Mouse (Mus musculus): ENCODE measurements around the gene Pou2f2.

The Pou2f2 gene

DNA sequence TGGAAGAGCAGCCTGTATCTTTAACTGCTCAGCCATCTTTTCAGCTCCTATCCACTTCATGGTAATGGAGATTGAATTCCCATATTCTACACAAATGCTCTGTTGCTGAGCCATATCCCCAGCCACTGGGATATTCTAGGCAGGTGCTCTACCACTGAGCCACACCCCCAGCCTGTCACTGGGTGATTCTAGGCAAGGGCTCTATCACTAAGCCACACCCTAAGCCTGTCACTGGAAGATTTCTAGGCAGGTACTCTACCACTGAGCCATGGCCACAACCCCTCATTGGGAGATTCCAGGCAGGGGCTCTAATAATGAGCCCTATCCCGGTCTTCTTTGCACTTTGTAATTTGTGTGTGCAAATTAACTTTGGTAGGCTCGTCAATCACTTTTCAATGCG lies 15.6 kb upstream of the Pou2f2 start:
- DNase-seq: no peak

DNA sequence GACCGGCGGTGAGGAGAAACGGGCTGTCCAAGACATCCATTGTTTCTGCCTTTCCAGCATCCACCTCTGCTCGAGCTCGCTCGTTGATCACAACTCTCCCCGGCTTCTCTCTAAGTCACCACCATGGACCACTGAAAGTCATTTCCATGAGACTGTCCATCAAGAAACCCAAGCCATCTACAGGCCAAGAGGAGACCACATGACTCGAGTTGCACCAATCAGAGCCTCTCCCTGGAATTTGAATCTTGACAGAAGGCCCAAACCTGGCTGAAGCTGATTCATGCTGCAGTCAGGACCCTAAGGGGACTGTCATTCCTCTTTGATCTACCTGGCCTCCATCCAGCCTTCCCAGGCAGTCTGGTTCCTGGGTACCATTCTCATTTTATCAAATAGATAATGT lies 12.6 kb upstream of the Pou2f2 start:
- no peak for DNase-seq

DNA sequence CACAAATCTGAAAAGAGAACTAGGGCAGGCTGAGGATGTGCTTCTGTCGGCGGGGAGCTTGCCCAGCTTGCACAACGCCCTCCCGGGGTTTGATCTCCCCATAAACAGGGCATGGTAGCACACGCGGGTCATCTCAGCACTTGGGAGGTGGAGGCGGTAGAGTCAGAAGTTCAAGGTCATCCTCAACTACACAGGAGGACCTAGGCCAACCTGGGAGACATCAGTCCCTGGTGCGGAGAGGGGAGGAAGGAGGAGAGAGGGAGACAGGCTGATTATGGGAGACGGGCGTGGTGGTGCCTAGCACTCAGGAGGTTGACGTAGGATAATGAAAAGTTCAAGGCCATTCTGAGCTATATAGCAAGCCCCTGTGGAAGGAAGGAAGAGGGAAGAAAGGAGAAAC lies 11.3 kb upstream of the Pou2f2 start:
- DNase-seq: no peak

DNA sequence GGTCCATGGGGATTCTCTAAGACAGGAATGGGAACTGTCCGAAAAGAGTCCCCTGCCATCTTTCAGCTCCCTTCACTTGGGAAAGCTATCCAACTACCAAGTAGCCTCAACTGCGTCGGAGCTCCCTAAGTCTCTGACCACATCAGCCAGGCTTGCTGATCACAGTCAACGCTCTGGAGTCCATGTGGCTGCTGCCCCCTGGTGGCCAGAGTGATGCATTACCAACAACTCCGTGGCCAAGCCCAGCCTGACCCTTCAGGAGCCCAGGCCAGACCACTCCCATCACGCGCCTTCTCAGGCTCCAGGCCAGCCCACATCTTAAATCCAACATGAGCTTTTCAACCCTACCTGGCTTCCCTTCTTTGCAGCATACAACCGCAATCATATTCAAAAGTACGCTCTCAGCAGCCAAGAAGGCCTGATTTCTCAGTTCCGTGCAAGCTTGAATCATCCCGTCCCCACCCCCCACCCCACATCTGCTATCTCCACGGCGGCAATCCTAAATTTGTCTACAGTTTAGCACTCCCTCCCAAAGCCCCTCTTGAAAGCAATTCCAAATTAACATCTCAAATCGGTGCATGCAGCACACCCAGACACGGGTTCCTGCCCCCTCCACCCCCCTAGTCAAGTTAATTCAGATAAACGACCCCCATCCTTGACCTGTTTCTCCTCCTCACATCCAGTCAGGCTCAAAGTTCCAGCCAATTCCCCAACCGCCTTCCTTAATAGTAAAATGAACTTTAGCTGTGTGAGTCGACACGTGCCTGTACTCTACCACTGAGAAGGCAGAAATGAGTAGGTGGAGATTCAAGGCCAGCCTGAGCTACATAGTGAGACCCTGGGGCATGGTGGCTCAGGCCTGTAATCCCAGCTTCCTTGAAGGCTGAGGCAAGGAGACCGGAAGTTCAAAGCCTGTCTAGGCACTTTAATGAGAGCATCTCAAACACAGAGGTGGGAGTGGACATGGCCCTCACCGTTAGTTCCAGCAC lies 8.4 kb upstream of the Pou2f2 start:
- peak; percentile 77 for DNase-seq

DNA sequence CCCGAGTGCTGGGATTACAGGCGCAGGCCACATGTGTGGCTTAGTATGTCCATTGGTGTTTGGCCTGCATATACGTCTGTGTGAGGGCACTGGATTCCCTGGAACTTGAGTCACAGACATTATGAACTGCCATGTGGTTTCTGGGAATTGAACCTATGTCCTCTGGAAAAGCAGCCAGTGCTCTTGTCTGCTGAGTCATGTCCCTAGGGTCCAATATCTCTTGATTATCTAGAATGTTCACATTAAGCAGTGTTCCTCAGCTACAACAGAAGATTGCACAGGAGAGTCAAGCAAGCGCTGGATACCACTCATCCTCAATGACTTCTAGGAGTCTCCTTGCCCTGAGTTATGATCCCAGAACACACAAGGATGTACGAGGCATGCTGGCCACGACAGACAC lies 4.6 kb upstream of the Pou2f2 start:
- no peak for DNase-seq

DNA sequence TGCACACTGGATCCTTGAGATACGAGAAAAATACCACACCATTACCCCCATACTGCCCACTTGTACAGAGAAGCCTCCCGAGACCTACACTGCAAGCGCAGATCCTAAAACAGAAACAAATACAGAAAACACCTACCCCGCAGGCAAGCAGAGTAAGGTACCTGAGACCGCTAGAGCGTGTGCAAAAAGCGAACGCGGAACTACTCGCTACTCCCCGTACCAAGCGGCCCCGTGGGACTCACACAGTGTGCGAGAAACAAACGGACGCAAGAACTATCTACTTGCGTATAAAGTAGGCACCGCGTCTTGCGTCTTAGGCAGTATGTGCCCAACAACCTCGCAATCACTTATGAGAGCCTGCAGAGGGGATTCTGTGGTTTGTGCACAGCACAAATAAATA lies 2.3 kb upstream of the Pou2f2 start:
- DNase-seq: no peak

DNA sequence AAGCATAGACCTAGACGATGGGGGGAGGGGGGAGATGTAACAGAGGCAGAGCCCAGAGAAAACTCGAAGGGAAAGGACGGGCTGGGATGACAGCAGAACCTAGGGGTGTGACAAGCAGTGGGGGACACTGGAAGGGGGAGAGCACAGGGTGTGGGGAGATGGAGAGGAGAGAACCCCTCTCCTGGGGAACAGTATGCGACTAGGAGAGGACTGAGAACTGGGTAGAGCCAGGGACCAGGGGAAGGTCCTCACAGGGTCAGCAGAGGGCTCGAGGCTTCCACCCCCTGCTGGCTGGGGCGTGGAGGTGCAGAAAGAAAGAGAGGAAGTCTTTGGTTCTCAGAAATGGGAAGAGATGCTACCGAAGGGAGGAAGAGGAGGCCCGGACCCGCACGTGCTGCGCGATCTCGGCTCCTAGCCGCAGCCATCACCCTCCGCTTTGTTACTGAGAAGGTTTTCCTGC lies 1.8 kb upstream of the Pou2f2 start:
- peak; percentile 61 for DNase-seq

DNA sequence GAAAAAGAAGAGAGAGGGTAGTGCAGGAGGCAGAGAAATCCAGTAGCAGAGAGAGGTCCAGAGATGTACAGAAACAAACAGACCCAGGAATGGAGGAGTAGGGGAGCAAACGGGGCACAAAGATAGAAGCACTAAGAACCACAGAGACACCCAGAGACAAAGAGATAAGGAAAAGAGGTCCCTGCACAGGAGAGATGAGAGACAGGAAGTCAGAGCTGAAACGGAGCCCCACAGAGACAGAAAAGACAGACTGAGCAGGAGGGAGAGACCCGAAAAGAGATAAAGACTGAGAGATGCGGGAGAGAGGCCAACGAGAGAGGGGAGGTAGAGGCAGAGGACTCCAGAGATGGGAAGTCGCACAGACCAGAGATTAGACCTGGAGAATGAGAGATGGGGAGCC lies 986 bp upstream of the Pou2f2 start:
- DNase-seq: no peak

DNA sequence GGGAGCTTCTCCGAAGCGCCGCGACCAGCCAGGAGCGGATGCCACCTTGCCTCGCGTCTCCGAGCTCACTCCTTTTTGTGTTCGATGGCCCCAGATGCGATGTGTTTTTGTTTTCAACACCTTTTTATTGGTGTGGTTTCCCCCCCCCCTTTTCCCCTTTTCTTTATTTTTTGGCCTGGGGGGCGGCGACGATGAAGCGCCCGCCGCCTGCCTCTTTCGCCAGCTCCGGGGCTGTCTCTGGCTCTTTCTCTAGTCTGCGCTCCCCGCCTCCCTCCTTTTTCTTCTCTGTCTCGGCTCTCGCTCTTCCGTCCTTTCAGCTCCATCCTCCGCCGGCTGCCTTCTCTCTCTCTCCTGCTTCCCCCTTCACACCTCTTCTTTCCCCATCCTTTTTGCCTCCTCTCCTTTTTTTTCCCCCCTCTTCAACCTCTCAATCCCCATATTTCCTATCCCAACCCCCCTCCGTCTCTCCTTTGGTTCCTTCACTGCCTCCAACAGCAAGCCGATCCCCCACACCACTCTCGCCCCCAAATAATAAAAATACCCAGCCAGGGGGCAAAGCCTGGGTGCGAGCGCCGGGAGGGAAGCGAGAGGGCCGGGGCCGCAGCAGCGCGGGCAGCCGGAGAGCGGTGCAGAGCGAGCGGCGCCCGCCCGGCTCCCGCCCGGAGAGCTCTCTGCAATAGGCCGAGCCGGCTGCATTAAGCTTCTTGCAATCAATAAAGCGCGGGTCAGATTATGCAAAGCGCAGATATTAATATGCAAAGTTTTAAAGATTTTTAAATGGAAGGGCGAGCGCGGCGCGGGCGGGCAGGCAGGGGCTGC lies 530 bp downstream of the Pou2f2 start:
- peak; percentile 21 for DNase-seq

DNA sequence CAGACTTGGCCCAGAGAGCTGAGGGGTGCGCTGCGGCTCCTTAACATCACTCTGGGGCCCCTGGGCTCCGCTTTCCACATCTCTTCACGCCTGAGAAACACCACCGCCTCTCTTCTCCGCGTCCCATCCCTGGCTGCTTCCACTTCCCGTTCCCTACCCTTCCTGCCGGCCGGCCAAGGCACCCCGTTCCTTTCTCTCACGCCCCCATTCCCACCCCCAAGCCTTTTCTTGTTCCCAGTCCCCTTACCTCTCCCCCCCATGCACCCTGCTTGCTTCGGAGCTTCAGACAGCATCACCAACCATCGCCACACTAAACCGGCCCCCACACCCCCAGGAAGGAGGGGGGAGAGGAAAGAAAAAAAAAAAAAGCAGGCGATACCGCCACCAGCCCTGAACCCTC lies 1.2 kb downstream of the Pou2f2 start:
- no peak for DNase-seq

DNA sequence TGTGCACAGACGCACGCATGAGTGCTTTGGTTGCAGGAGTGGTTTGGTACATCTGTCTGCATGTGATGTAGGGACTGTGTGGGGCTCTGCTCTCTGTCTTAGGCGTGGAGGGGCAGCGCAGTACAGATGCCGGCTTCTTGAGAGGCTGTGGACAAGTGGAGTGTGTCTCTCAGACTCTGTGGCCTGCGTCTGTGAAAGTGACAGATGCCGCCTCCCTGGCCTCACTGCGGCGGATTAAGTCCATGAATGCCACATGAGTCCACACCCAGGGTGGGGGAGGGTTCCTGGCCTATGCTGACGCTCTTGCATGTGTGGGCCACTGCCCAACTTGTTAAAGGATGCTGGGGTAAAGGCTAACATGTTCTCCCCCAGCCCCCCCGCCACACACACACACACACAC lies 5.2 kb downstream of the Pou2f2 start:
- no peak for DNase-seq

DNA sequence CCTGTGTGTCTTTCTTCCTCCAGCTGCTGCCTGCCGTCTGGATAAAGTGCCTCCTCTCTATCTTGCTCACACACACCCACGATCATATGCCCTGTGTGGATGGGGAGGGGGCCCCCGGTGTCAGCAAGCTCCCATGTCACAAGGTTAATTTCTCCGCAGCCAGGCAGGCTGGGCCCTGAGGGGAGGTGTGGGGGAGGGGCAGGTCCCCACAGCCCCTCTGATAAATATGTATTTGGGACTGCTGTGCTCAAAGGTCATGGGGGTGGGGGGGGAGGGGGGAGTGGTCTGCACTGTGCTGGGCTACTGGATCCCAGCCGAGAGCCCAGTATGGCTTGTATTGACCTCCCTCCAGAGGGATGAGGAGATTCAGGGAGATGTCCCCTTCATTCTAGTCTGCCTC lies 6.9 kb downstream of the Pou2f2 start:
- no peak for DNase-seq

DNA sequence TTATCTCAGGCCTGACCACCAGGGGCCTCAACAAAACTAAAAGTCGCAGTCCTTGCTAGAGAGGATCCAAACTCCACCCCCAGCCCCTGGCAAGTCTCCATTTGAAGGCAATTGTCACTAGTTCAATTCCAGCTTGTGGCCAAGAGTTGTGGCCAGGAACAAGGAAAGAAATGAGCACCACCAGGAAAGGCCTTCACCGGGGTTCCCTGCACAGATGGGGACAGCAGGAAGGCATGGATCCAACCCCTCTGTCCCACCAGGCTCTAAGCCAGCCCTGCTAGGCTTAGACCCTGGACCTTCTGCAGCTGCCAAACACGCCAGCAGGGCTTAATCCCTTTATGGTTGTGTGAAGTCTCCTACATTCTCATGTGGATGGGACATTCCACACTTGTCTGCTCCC lies 8.9 kb downstream of the Pou2f2 start:
- no peak for DNase-seq

DNA sequence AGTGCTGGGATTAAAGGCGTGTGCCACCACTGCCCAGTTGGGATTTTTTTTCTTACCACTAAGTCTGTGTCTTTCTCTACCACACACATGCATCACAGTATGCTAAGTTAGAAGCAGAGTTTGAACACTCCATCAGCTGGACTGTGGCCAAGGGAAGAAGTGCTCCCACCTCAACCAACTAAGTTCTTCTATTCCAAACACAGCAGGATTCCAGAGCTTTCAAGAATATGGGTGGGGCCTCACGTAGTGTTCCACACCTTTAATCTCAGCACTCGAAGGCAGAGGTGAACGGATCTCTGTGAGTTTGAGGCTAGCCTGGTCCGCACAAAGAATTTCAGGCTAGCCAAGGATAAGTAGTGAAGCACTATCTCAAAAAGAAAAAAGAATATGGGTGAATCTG lies 13.4 kb downstream of the Pou2f2 start:
- no peak for DNase-seq

DNA sequence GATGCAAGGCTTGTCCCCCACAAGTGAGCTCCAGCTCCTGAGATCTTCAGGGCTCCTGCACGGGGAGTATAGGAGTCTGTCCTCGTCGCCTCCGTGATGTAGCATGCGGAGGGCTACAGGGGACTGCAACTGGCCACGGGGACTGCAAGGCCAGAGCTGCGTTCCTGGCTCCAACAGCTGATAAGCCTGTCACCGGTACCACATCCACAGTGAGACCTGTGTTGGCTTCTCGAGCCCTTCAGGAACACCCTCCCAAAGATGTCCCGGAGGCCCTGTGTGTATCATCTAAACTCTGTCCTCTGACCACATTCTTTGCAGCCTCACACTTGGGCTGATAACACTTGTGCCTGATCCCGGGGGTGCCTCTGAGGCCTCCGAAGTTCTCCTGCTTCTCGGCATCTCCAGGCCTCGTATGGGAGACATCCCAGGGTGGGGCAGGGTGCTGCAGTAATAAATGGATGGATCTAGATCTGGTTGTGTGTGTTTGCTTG lies 23.3 kb downstream of the Pou2f2 start:
- DNase-seq: no peak

DNA sequence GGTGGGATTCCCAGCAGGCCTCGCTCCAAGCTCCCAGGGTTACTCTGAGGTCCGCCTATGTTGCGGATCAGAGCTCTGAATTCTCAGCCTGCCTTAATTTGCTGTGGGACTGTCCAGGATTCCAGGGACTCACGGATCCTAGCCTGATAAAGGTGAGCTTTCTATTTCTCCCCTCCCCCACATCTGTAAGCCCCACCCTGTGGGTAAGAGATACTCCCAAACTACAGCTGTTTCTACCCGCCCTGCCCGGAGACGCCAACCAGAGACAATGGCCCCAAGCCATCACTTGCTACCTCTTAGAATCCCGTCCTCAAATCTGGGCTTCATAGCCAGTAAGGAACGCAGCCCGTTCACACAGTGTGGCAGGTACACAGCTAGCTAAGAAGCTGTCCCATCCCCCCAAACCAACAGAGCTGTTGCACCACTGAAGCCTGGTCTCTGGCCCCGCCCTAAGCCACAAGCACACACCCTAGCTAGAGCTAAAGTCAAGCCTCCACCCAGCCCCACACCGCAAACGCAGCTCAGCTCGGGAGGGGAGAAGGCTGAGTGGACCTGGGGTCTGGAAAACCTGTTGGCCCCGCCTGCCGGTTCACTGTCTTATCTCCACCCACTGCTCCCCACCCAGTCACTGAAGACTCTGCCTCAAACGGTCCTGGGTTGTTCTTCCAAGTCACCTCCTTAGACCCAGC lies 23.9 kb downstream of the Pou2f2 start:
- DNase-seq: peak; percentile 66

DNA sequence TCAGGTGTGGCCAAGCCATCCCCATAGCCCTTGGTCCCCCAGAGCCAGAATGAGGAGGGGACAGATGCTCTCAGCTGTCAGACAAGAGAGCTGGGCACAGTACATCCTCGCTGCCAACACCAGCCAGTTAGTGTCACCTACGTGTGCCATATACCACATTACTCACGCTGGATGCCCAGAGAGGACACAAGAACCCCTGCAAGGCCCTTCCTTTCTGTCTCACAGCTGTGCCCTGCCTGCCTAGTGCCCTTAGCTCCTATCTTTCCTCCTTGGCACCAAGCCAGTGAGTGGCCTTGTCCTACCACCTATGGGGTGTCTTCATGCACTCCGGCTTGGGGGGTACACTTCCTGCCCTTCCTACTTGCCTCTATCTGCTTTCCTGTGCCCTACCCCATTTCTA lies 24.9 kb downstream of the Pou2f2 start:
- DNase-seq: no peak

DNA sequence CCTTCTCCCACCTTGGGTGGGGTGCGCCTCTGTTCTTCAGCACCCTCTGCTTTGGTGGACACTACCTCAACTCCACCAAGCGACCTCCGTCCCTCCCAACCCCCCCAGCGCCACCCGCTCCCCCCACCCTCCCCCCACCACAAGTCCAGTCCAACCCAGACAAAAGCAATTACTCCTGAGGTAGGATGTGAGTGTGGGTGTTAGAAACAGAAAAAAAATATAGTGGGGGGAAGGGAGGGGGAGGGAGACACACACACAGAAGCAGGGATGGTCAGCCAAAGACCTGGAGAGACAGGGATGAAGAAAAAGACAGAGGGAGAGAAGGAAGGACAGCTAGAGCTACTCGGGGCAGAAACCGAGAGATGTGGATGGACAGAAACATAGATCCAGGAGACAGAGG lies 25.7 kb downstream of the Pou2f2 start:
- no peak for DNase-seq

DNA sequence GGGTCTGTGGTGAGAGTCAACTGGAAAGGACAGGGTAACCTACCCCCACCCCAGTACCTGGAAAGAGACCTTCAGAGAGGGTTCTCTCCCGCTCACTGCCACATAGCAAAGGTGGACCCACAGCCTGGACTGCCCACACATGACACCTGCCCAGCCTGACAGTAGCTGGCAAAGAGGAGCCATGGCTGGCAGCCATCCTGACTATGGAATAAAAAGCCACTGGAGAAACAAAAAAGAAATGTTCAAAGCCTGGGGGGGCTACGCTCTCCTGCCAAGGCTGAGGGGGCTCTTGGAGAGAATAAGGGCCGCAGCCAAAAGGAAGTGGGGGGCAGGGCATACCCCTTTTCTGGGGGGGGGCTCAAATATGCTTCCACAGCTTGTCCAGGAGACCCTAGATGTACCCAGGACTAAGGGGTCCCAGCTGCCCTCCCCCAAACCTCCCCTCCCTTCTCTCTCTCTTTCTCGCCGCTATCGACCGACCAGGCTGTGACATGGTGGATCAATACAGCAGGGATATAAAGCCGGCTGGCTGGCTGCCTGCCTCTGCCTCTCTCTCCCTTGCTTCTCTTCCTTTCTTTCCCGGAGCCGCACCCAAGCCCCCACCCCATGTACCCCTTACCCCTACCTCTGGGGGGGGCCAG lies 27.5 kb downstream of the Pou2f2 start:
- DNase-seq: no peak

DNA sequence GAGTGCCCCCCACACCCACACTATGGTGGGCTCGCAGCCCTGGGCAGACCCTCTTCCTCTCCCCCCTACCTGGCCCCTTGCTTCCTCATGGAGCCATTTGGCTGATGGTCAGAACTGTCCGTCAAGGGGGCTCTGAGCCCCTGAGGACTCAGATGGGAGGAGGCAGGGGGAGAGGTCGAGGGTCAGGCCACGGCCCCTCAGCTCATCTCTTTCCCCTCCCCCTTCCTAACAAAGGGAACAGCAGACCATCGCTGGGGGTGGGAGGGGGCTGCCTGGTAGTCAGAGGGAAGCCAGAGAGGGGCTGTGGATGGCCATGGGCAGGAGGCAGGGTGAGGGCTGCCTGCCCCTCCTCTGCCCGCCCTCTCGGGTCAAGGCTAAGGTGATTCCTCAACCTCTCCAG lies 28.5 kb downstream of the Pou2f2 start:
- DNase-seq: no peak

DNA sequence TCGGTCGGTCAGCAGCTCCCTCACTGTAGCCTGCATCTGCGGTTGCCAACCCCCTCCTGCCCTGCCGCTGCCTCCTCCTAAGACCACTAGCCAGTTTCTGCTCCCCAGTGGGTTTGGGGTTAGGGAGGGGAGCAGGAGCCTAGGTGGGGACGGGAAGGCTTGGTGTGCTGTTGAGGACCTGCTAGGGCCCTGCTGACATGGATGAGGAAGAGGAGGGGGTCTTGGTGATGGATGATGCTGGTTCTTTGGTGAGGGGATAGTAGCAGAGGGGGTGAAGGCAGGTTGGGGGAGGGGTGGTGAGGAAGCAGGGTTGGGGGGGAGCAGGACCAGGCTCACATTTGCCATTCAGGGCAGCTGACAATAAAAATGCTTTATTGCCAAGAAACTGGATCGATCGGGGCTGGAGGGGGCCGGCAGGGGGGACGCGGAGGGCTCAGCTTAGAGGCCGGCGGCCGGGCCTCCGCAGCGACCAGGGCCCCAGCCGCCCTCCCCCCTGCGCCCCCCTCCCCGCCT lies 29.3 kb downstream of the Pou2f2 start:
- DNase-seq: no peak

DNA sequence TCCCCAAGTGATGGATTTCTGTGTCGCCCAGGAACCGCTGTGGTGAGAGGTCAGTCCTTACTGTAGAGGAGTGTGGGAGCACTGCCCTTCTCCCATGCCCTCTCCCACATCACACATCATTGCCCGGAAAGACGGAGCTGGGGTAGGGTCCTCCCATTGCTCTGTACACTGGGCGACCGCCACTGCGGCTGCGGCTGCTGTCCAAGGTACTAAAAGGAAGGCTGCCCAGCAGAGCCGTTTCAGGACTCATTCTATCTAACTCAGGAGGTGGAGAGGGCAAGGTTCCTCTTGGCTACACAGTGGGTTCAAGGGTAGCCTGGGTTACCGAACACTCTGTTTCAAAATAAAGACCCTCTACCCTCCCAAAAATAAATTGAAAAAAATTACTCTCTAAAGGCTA lies 33.6 kb downstream of the Pou2f2 start:
- peak; percentile 23 for DNase-seq
